10 mouse cellular contexts compared by ENCODE assay signal in the genomic region with DNA sequence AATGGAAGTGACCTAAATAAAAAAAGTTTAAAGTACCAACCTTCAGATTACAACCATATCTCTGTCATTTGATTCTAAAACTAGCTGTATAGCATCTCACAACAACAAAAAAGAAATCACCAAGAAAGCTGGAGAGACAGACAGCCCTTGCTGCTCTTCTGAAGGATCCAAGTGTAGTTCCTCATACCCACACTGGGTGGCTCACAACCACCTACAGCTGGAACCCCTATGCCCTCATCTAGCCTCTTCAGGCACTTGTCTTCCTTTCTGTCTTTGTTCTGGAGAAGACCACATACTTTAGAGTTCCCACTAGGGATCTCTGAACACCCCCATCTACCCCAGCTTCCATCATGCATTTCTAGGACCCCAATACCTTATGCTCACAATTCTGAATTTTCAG.
DNase-seq lines count a peak whose midpoint lies in the region; ATAC-seq and TF ChIP-seq lines count a peak whose summit lies in the region.
"Had no signal": no experiment of that assay in that cellular context is flagged by ENCODE, and none has a peak within 500 bp of the region (broad histone marks: within the 10 kb centered on the region; RNA-seq: fewer than 3 reads in every experiment).

No protein-coding gene starts in this region.

- no peaks in the 10 kb centered on the region for H3K36me3 ChIP-seq in liver, postnatal 0 days (replicated peaks; ENCODE audit: insufficient read depth, low read length)
- H3K36me3 ChIP-seq in liver, embryonic 11.5 days (ENCODE audit: control insufficient read depth, insufficient read depth, low read length) = no peaks in the 10 kb centered on the region
- H3K36me3 ChIP-seq: embryonic facial prominence, embryonic 12.5 days; liver, embryonic 12.5 days had no signal

- peak; percentile 23 to 39 for DNase-seq in cerebellum, postnatal 14 days
- no peak for DNase-seq in cerebellum, adult 9-11 months
- DNase-seq in liver, postnatal 0 days = no peak
- DNase-seq in liver, embryonic 11.5 days (ENCODE audit: low spot score) = no peak
- DNase-seq in adipocyte (ENCODE audit: low spot score) = peak; percentile 3
- peak; percentile 47 for DNase-seq in kidney, postnatal 10 days
- DNase-seq in gastrocnemius, postnatal 36 days = no peak
- no peak for DNase-seq in c-Kit-positive CD71-positive TER-119-positive erythroid progenitor cells, embryonic 14.5 days (ENCODE audit: low spot score)

- no peaks in the 10 kb centered on the region for H3K27me3 ChIP-seq in liver, postnatal 0 days (ENCODE audit: insufficient read depth, low read length)
- no peaks in the 10 kb centered on the region for H3K27me3 ChIP-seq in liver, embryonic 11.5 days (replicated peaks; ENCODE audit: control insufficient read depth, insufficient read depth, low read length)
- H3K27me3 ChIP-seq: embryonic facial prominence, embryonic 12.5 days; liver, embryonic 12.5 days had no signal

- no peak overlapping the region for H3K27ac ChIP-seq in liver, postnatal 0 days (ENCODE audit: low read depth)
- H3K27ac ChIP-seq in liver, embryonic 11.5 days (ENCODE audit: low read depth, low read length) = no peak overlapping the region
- H3K27ac ChIP-seq: embryonic facial prominence, embryonic 12.5 days; liver, embryonic 12.5 days had no signal

- H3K9ac ChIP-seq in liver, postnatal 0 days (replicated peaks) = no peak overlapping the region
- H3K9ac ChIP-seq in liver, embryonic 11.5 days (ENCODE audit: low read depth, low read length) = no peak overlapping the region
- H3K9ac ChIP-seq: embryonic facial prominence, embryonic 12.5 days; liver, embryonic 12.5 days had no signal

- peak; percentile 29 for TF ChIP-seq CTCF in liver, postnatal 0 days (IDR thresholded peaks at IDR 0.05; ENCODE audit: low read depth)

- H3K9me3 ChIP-seq in liver, postnatal 0 days (ENCODE audit: low read length) = no peaks in the 10 kb centered on the region
- no peaks in the 10 kb centered on the region for H3K9me3 ChIP-seq in liver, embryonic 11.5 days (ENCODE audit: control insufficient read depth, low read length)
- H3K9me3 ChIP-seq: embryonic facial prominence, embryonic 12.5 days; liver, embryonic 12.5 days had no signal

- intact Hi-C loops in gastrocnemius, postnatal 36 days (cut with DNase I) = no loop called here

- H3K4me3 ChIP-seq in liver, postnatal 0 days (ENCODE audit: low read depth, low read length) = no peak overlapping the region
- H3K4me3 ChIP-seq in liver, embryonic 11.5 days (ENCODE audit: low read depth, low read length) = no peak overlapping the region
- H3K4me3 ChIP-seq: embryonic facial prominence, embryonic 12.5 days; liver, embryonic 12.5 days had no signal

- no peak overlapping the region for H3K4me2 ChIP-seq in liver, postnatal 0 days (ENCODE audit: low read depth, low read length)
- no peak overlapping the region for H3K4me2 ChIP-seq in liver, embryonic 11.5 days
- H3K4me2 ChIP-seq: embryonic facial prominence, embryonic 12.5 days; liver, embryonic 12.5 days had no signal

- no peak for TF ChIP-seq EP300 in liver, postnatal 0 days (IDR thresholded peaks at IDR 0.05; ENCODE audit: low read depth)

- ATAC-seq in liver, postnatal 0 days = no peak
- no peak for ATAC-seq in liver, embryonic 11.5 days (replicated peaks; ENCODE audit: low FRiP score)
- ATAC-seq: liver, embryonic 12.5 days had no signal

- H3K4me1 ChIP-seq in liver, postnatal 0 days (ENCODE audit: insufficient read depth) = no peaks in the 10 kb centered on the region
- no peaks in the 10 kb centered on the region for H3K4me1 ChIP-seq in liver, embryonic 11.5 days (replicated peaks; ENCODE audit: control insufficient read depth, insufficient read depth, low read length)
- H3K4me1 ChIP-seq: embryonic facial prominence, embryonic 12.5 days; liver, embryonic 12.5 days had no signal

Comparison
In these comparisons a context has a peak if more than half of its experiments do, and no peak if none do; other contexts are left out.
1. DNase-seq: peak in cerebellum, postnatal 14 days (2 of 2), adipocyte (single experiment) and kidney, postnatal 10 days (single experiment); none in cerebellum, adult 9-11 months (single experiment), liver, postnatal 0 days (single experiment), liver, embryonic 11.5 days (single experiment), gastrocnemius, postnatal 36 days (0 of 2) and c-Kit-positive CD71-positive TER-119-positive erythroid progenitor cells, embryonic 14.5 days (single experiment).